Mouse (Mus musculus) hematopoietic stem cell, adult 5-6 weeks (primary cell): ENCODE results near the gene Abca6. TPM values are rescaled to one million over a fixed set of nuclear protein-coding genes. Genes with fewer than 3 reads are reported as not detected.

ENCODE experiments used
- total RNA-seq: library from RNA; stranded (forward); fragments of 172-1452, 232-1000 nt; gene quantifications from 2 replicates; pipeline ENCODE4 v1.2.3, GENCODE M21; 2017

Gene Abca6
- total RNA-seq, 1 experiment from 2014 or later, result not detected

Other genes starting within 250 kb of the Abca6 start
- gene Abca8a, start 155.8 kb downstream of the Abca6 start, total RNA-seq, result not detected in 2 replicates
- 0.20 and 0.94 TPM in 2 replicates for gene Abca9, start 83.6 kb downstream of the Abca6 start, total RNA-seq
- gene Abca5, start 85.9 kb upstream of the Abca6 start, total RNA-seq, result 2.3 and 3.5 TPM in 2 replicates
- 21.7 and 27.0 TPM in 2 replicates for gene Map2k6, start 147.3 kb upstream of the Abca6 start, total RNA-seq